ENCODE assay signal across 8 mouse cellular contexts in the genomic region with DNA sequence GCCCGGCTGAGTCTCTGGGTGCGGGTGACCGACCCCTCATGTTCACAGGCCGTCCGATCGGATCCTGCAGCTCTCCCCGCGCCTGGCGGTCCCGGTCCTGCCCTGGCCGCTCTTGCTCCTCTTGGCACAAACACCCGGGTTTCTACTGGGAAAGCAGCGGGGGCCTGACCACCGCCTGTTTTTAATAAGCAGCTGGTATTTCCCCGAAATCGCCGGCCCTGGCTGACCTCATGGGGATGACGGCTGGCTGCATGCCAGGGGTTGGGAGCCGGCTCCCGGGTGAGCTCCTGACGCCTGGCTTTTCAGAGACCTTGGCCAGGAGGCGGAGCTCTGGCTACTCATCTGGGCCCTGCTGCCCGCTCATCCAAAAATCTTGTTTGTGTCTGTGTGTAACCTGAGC. TPM values are rescaled to one million over a fixed set of nuclear protein-coding genes. Genes with fewer than 3 reads are reported as not detected.
A peak's percentile ranks its signal among the peaks of the same experiment; 100 is the strongest.
DNase-seq lines count a peak whose midpoint lies in the region; ATAC-seq and TF ChIP-seq lines count a peak whose summit lies in the region.

No protein-coding gene starts in this region.

- no peaks in the 10 kb centered on the region for H3K36me3 ChIP-seq in forebrain, embryonic 14.5 days (ENCODE audit: control insufficient read depth, insufficient read depth, low read length)
- no peaks in the 10 kb centered on the region for H3K36me3 ChIP-seq in heart, postnatal 0 days (replicated peaks; ENCODE audit: control insufficient read depth, insufficient read depth, low read length)
- H3K36me3 ChIP-seq in liver, embryonic 15.5 days (replicated peaks): no peaks in the 10 kb centered on the region

- WGBS in forebrain, embryonic 14.5 days: 1% methylated on average over 23 of the region's 23 CpGs
- WGBS in heart, postnatal 0 days: under 1% methylated on average over 22 of the region's 23 CpGs
- WGBS in large intestine, adult 2 months: 2% methylated on average over 23 of the region's 23 CpGs
- WGBS in liver, embryonic 15.5 days (ENCODE audit: insufficient replicate concordance): 2% methylated on average over 23 of the region's 23 CpGs

- H3K9me3 ChIP-seq in forebrain, embryonic 14.5 days (replicated peaks; ENCODE audit: control insufficient read depth, low read length): no peaks in the 10 kb centered on the region
- H3K9me3 ChIP-seq in heart, postnatal 0 days (replicated peaks; ENCODE audit: control insufficient read depth, low read length): no peaks in the 10 kb centered on the region
- H3K9me3 ChIP-seq in liver, embryonic 15.5 days (replicated peaks): no peaks in the 10 kb centered on the region

- peak overlapping the region; percentile 71 for H3K9ac ChIP-seq in forebrain, embryonic 14.5 days (ENCODE audit: low read length)
- H3K9ac ChIP-seq in heart, postnatal 0 days (replicated peaks; ENCODE audit: low read depth, low read length): peak overlapping the region; percentile 34
- no peak overlapping the region for H3K9ac ChIP-seq in liver, embryonic 15.5 days

- no peak overlapping the region for H3K27ac ChIP-seq in brown adipose tissue, adult 24 weeks (replicated peaks; ENCODE audit: low read depth, low read length)
- H3K27ac ChIP-seq in forebrain, embryonic 14.5 days (ENCODE audit: low read depth, low read length): peak overlapping the region; percentile 55; the same call in 1 of the 2 replicates
- peak overlapping the region; percentile 67 for H3K27ac ChIP-seq in heart, postnatal 0 days (ENCODE audit: low read depth)
- no peak overlapping the region for H3K27ac ChIP-seq in liver, embryonic 15.5 days (replicated peaks)

- peak overlapping the region; percentile 54 for H3K4me3 ChIP-seq in brown adipose tissue, adult 24 weeks (ENCODE audit: insufficient read depth, low read depth, low read length)
- peak overlapping the region; percentile 37 for H3K4me3 ChIP-seq in forebrain, embryonic 14.5 days (ENCODE audit: low read depth, low read length)
- H3K4me3 ChIP-seq in heart, postnatal 0 days (ENCODE audit: low read depth, low read length): peak overlapping the region; percentile 48
- peak overlapping the region; percentile 51 for H3K4me3 ChIP-seq in liver, embryonic 15.5 days (replicated peaks)

- DNase-seq in ES-CJ7 (ENCODE audit: low read depth, low spot score): peak; percentile 30
- peak; percentile 77 for DNase-seq in forebrain, embryonic 14.5 days (ENCODE audit: low spot score)
- peak; percentile 73 for DNase-seq in heart, postnatal 0 days (ENCODE audit: low spot score)
- DNase-seq in large intestine, adult 2 months (ENCODE audit: low read depth, low spot score): peak; percentile 8
- DNase-seq in ovary, adult 18-20 months (ENCODE audit: low spot score): peak; percentile 93
- DNase-seq in urinary bladder, postnatal 25 days (ENCODE audit: low spot score): peak; percentile 75

- peak overlapping the region; percentile 71 for H3K4me2 ChIP-seq in forebrain, embryonic 14.5 days (ENCODE audit: low read length)
- peak overlapping the region; percentile 79 for H3K4me2 ChIP-seq in heart, postnatal 0 days (ENCODE audit: low read depth, low read length)
- H3K4me2 ChIP-seq in liver, embryonic 15.5 days: peak overlapping the region; percentile 79

- no peak for TF ChIP-seq EP300 in heart, postnatal 0 days (IDR thresholded peaks at IDR 0.05; ENCODE audit: low read depth)

- no peaks in the 10 kb centered on the region for H3K4me1 ChIP-seq in brown adipose tissue, adult 24 weeks (ENCODE audit: control insufficient read depth, insufficient read depth, insufficient read length, low read length)
- H3K4me1 ChIP-seq in forebrain, embryonic 14.5 days (ENCODE audit: control insufficient read depth, insufficient read depth, low read length): peaks cover 3% of the 10 kb centered on the region; the same call in 1 of the 2 replicates
- peaks cover 5% of the 10 kb centered on the region; the same call in 1 of the 2 replicates for H3K4me1 ChIP-seq in heart, postnatal 0 days (ENCODE audit: control insufficient read depth, insufficient read depth)
- peaks cover 16% of the 10 kb centered on the region for H3K4me1 ChIP-seq in liver, embryonic 15.5 days (replicated peaks)

- peak; percentile 74 for ATAC-seq in forebrain, embryonic 14.5 days
- peak; percentile 69 for ATAC-seq in heart, postnatal 0 days (ENCODE audit: insufficient read depth, low read depth)
- peak; percentile 55 for ATAC-seq in liver, embryonic 15.5 days (ENCODE audit: insufficient read depth)

- H3K27me3 ChIP-seq in forebrain, embryonic 14.5 days (replicated peaks; ENCODE audit: control insufficient read depth, insufficient read depth, low read length): 0 out of 2 replicates have a peak, but pooled peaks cover 5% of the 10 kb centered on the region
- 0 out of 2 replicates have a peak, but pooled peaks cover 3% of the 10 kb centered on the region for H3K27me3 ChIP-seq in heart, postnatal 0 days (ENCODE audit: control insufficient read depth, insufficient read depth, low read length)
- H3K27me3 ChIP-seq in liver, embryonic 15.5 days: peaks cover 29% of the 10 kb centered on the region

- peak; percentile 16; the same call in 1 of the 2 replicates for TF ChIP-seq CTCF in heart, postnatal 0 days (IDR thresholded peaks at IDR 0.05; ENCODE audit: low read depth)

RNA-seq across cellular contexts. Expression of gene Prss42, which starts 16.2 kb away (rescaled TPM):
- polyA plus RNA-seq in brown adipose tissue, adult 24 weeks (2012; ENCODE audit: insufficient read depth, insufficient read length, missing spikeins): not detected in 2 replicates
- not detected in 2 replicates for polyA plus RNA-seq in forebrain, embryonic 14.5 days (2014; fragmentation: Nextera tagmentation; extraction: Ambion mirVana)
- total RNA-seq in heart, postnatal 0 days (2014; rRNA removed; ENCODE audit: low replicate concordance): not detected in 2 replicates
- polyA plus RNA-seq in heart, postnatal 0 days (2015; fragmentation: Nextera tagmentation; extraction: Ambion mirVana): not detected in 2 replicates
- not detected in 2 replicates for polyA plus RNA-seq in large intestine, adult 2 months (2012; rRNA removed)
- polyA plus RNA-seq in liver, embryonic 15.5 days (2015; fragmentation: Nextera tagmentation; extraction: Ambion mirVana): not detected in 2 replicates

RNA-seq across cellular contexts. Expression of gene Prss44, which starts 32.1 kb away (rescaled TPM):
- polyA plus RNA-seq in brown adipose tissue, adult 24 weeks (2012; ENCODE audit: insufficient read depth, insufficient read length, missing spikeins): not detected in 2 replicates
- not detected in 2 replicates for polyA plus RNA-seq in forebrain, embryonic 14.5 days (2014; fragmentation: Nextera tagmentation; extraction: Ambion mirVana)
- total RNA-seq in heart, postnatal 0 days (2014; rRNA removed; ENCODE audit: low replicate concordance): not detected in 2 replicates
- not detected in 2 replicates for polyA plus RNA-seq in heart, postnatal 0 days (2015; fragmentation: Nextera tagmentation; extraction: Ambion mirVana)
- polyA plus RNA-seq in large intestine, adult 2 months (2012; rRNA removed): not detected in 2 replicates
- polyA plus RNA-seq in liver, embryonic 15.5 days (2015; fragmentation: Nextera tagmentation; extraction: Ambion mirVana): not detected in 2 replicates

RNA-seq across cellular contexts. Expression of gene Pth1r, which starts 34.8 kb away (rescaled TPM):
- 23.3 and 25.4 TPM in 2 replicates for polyA plus RNA-seq in brown adipose tissue, adult 24 weeks (2012; ENCODE audit: insufficient read depth, insufficient read length, missing spikeins)
- 4.0 and 4.7 TPM in 2 replicates for polyA plus RNA-seq in forebrain, embryonic 14.5 days (2014; fragmentation: Nextera tagmentation; extraction: Ambion mirVana)
- 34.2 and 41.8 TPM in 2 replicates for total RNA-seq in heart, postnatal 0 days (2014; rRNA removed; ENCODE audit: low replicate concordance)
- 11.4 and 12.0 TPM in 2 replicates for polyA plus RNA-seq in heart, postnatal 0 days (2015; fragmentation: Nextera tagmentation; extraction: Ambion mirVana)
- polyA plus RNA-seq in large intestine, adult 2 months (2012; rRNA removed): 7.9 and 8.8 TPM in 2 replicates
- polyA plus RNA-seq in liver, embryonic 15.5 days (2015; fragmentation: Nextera tagmentation; extraction: Ambion mirVana): 3.0 and 3.6 TPM in 2 replicates

RNA-seq across cellular contexts. Expression of gene Myl3, which starts 40.1 kb away (rescaled TPM):
- polyA plus RNA-seq in brown adipose tissue, adult 24 weeks (2012; ENCODE audit: insufficient read depth, insufficient read length, missing spikeins): 17.2 and 23.5 TPM in 2 replicates
- polyA plus RNA-seq in forebrain, embryonic 14.5 days (2014; fragmentation: Nextera tagmentation; extraction: Ambion mirVana): 0.33 TPM in 1 of 2 replicates, not detected in the other
- 7,206 and 8,752 TPM in 2 replicates for total RNA-seq in heart, postnatal 0 days (2014; rRNA removed; ENCODE audit: low replicate concordance)
- polyA plus RNA-seq in heart, postnatal 0 days (2015; fragmentation: Nextera tagmentation; extraction: Ambion mirVana): 7,883 and 7,975 TPM in 2 replicates
- polyA plus RNA-seq in large intestine, adult 2 months (2012; rRNA removed): 0.17 TPM in 1 of 2 replicates, not detected in the other
- 2.8 and 3.0 TPM in 2 replicates for polyA plus RNA-seq in liver, embryonic 15.5 days (2015; fragmentation: Nextera tagmentation; extraction: Ambion mirVana)

RNA-seq across cellular contexts. Expression of gene Prss43, which starts 44.8 kb away (rescaled TPM):
- not detected in 2 replicates for polyA plus RNA-seq in brown adipose tissue, adult 24 weeks (2012; ENCODE audit: insufficient read depth, insufficient read length, missing spikeins)
- not detected in 2 replicates for polyA plus RNA-seq in forebrain, embryonic 14.5 days (2014; fragmentation: Nextera tagmentation; extraction: Ambion mirVana)
- not detected in 2 replicates for total RNA-seq in heart, postnatal 0 days (2014; rRNA removed; ENCODE audit: low replicate concordance)
- polyA plus RNA-seq in heart, postnatal 0 days (2015; fragmentation: Nextera tagmentation; extraction: Ambion mirVana): 0.04 TPM in 1 of 2 replicates, not detected in the other
- polyA plus RNA-seq in large intestine, adult 2 months (2012; rRNA removed): not detected in 2 replicates
- not detected in 2 replicates for polyA plus RNA-seq in liver, embryonic 15.5 days (2015; fragmentation: Nextera tagmentation; extraction: Ambion mirVana)

Comparison
In these comparisons a context has a peak if more than half of its experiments do, and no peak if none do; other contexts are left out.
1. DNase-seq: peak in every context shown above with its lines; median percentile 93 in ovary, adult 18-20 months; 77 in forebrain, embryonic 14.5 days; 75 in urinary bladder, postnatal 25 days; 73 in heart, postnatal 0 days; 30 in ES-CJ7; 8 in large intestine, adult 2 months.
2. H3K27ac ChIP-seq: peak in forebrain, embryonic 14.5 days (single experiment) and heart, postnatal 0 days (single experiment); none in brown adipose tissue, adult 24 weeks (single experiment) and liver, embryonic 15.5 days (single experiment).
3. Peak in every context shown above with its lines, with median percentiles within 50 percentile points of each other: H3K4me3 ChIP-seq, ATAC-seq and H3K4me2 ChIP-seq.